Mouse (Mus musculus) hindbrain, embryonic 10.5 days (tissue): Measurements from ENCODE around the gene Colq. TPM values are rescaled to one million over a fixed set of nuclear protein-coding genes. Genes with fewer than 3 reads are reported as not detected.

ENCODE experiments used
- DNase-seq: peaks from one replicate; pipeline ENCODE4 v3.0.0-alpha.2; 2017; ENCODE audit warnings: low spot score
- H3K27ac ChIP-seq: fragments of 300-500 bp; sonication (generic); 2 replicates; pipeline ENCODE4 v1.5.1; 2016; ENCODE audit warnings: mild to moderate bottlenecking, moderate library complexity
- H3K27me3 ChIP-seq: fragments of 300-500 bp; sonication (generic); 2 replicates; pipeline ENCODE4 v1.6.1; 2016; ENCODE audit warnings: mild to moderate bottlenecking; ENCODE audit not compliant: poor library complexity, insufficient read depth, severe bottlenecking
- H3K36me3 ChIP-seq: fragments of 300-500 bp; sonication (generic); 2 replicates; pipeline ENCODE4 v1.6.1; 2016; ENCODE audit warnings: mild to moderate bottlenecking, moderate library complexity
- H3K4me1 ChIP-seq: fragments of 300-500 bp; sonication (generic); replicated peaks from 2 replicates; pipeline ENCODE4 v1.6.1; 2016; ENCODE audit warnings: mild to moderate bottlenecking
- H3K4me3 ChIP-seq: fragments of 300-500 bp; sonication (generic); 2 replicates; pipeline ENCODE4 v1.5.1; 2016; ENCODE audit warnings: mild to moderate bottlenecking, moderate library complexity
- H3K9me3 ChIP-seq: fragments of 300-500 bp; sonication (generic); 2 replicates; pipeline ENCODE4 v1.6.1; 2016; ENCODE audit warnings: mild to moderate bottlenecking, moderate library complexity
- WGBS: fragments of 180-500 bp; shearing (Covaris S2); methylation state at CpG from one replicate; pipeline ENCODE4 v1.1.7; 2016; 5-methylcytosine and 5-hydroxymethylcytosine counted together
- polyA plus RNA-seq: library from polyadenylated mRNA; unstranded; fragments of >200 nt; fragmentation: Nextera tagmentation; extraction: Ambion mirVana; gene quantifications from 2 replicates; pipeline ENCODE4 v1.2.1, GENCODE M21; 2016

Colq gene
- polyA plus RNA-seq, 1 experiment from 2014 or later: 0.05 TPM

- H3K4me1 ChIP-seq: peaks cover 15% of the 10 kb centered on the region
- H3K4me3 ChIP-seq: no peak overlapping the region
- no peak for DNase-seq
- H3K9me3 ChIP-seq: no peaks in the 10 kb centered on the region
- 89% methylated on average over 1 of the region's 1 CpGs for WGBS
- peaks cover 68% of the 10 kb centered on the region for H3K36me3 ChIP-seq
- no peak overlapping the region for H3K27ac ChIP-seq
- no peaks in the 10 kb centered on the region for H3K27me3 ChIP-seq
Observed at GRCm38 (mm10) chr14:31499526-31499925, 91.6 kb downstream of the Colq start.

GRCm38 (mm10) chr14:31496241-31496646, 94.9 kb downstream of the Colq start:
- H3K4me1 ChIP-seq: peaks cover 27% of the 10 kb centered on the region
- H3K36me3 ChIP-seq: peaks cover 57% of the 10 kb centered on the region

GRCm38 (mm10) chr14:31495538-31495937, 95.6 kb downstream of the Colq start:
- no peaks in the 10 kb centered on the region for H3K27me3 ChIP-seq
- DNase-seq: no peak
- H3K4me1 ChIP-seq: peaks cover 27% of the 10 kb centered on the region
- WGBS: 8% methylated on average over 8 of the region's 8 CpGs
- no peaks in the 10 kb centered on the region for H3K9me3 ChIP-seq
- H3K27ac ChIP-seq: peak overlapping the region; percentile 96
- H3K36me3 ChIP-seq: peaks cover 57% of the 10 kb centered on the region
- H3K4me3 ChIP-seq: peak overlapping the region; percentile 76

More at GRCm38 (mm10) chr14:31496241-31496646, 94.9 kb downstream of the Colq start:
- H3K4me3 ChIP-seq: peak overlapping the region; percentile 76
- no peaks in the 10 kb centered on the region for H3K27me3 ChIP-seq
- no peak for DNase-seq
- no peaks in the 10 kb centered on the region for H3K9me3 ChIP-seq
- 68% methylated on average over 7 of the region's 7 CpGs for WGBS
- H3K27ac ChIP-seq: peak overlapping the region; percentile 96; the same call in 1 of the 2 replicates

- under 1% methylated on average over 49 of the region's 49 CpGs for WGBS
- Histone ChIP-seq H3K36me3 (peaks cover 55% of the 10 kb centered on the region), H3K4me3 (peak within 1 kb of the TSS; percentile 76), H3K27me3 (no peaks in the 10 kb centered on the region), H3K9me3 (no peaks in the 10 kb centered on the region), H3K27ac (peak within 1 kb of the TSS; percentile 96), H3K4me1 (peaks cover 27% of the 10 kb centered on the region)
- DNase-seq: peak; percentile 91
Observed at GRCm38 (mm10) chr14:31494975-31495455, 96.1 kb downstream of the Colq start, which contains the start of gene Mettl6. Gene Mettl6, minus strand, starts transcription at chr14:31495040.

- Histone ChIP-seq H3K4me1 (peaks cover 27% of the 10 kb centered on the region), H3K36me3 (peaks cover 55% of the 10 kb centered on the region), H3K9me3 (no peaks in the 10 kb centered on the region), H3K4me3 (peak within 1 kb of the TSS; percentile 76), H3K27ac (peak within 1 kb of the TSS; percentile 96), H3K27me3 (no peaks in the 10 kb centered on the region)
- DNase-seq: no peak
- 1% methylated on average over 37 of the region's 37 CpGs for WGBS
Observed at GRCm38 (mm10) chr14:31494349-31494974, 96.7 kb downstream of the Colq start, which contains the start of gene Eaf1. Gene Eaf1, plus strand, starts transcription at chr14:31494399.

- peak overlapping the region; percentile 96; the same call in 1 of the 2 replicates for H3K27ac ChIP-seq
- peak overlapping the region; percentile 76 for H3K4me3 ChIP-seq
- no peaks in the 10 kb centered on the region for H3K27me3 ChIP-seq
- H3K9me3 ChIP-seq: no peaks in the 10 kb centered on the region
- H3K4me1 ChIP-seq: peaks cover 27% of the 10 kb centered on the region
- WGBS: 54% methylated on average over 9 of the region's 9 CpGs
- no peak for DNase-seq
- peaks cover 55% of the 10 kb centered on the region for H3K36me3 ChIP-seq
Observed at GRCm38 (mm10) chr14:31493901-31494300, 97.2 kb downstream of the Colq start.

- 96% methylated on average over 6 of the region's 6 CpGs for WGBS
Observed at GRCm38 (mm10) chr14:31488055-31488454, 103.1 kb downstream of the Colq start.

GRCm38 (mm10) chr14:31486465-31486864, 104.7 kb downstream of the Colq start:
- H3K27ac ChIP-seq: no peak overlapping the region
- H3K9me3 ChIP-seq: no peaks in the 10 kb centered on the region
- H3K27me3 ChIP-seq: no peaks in the 10 kb centered on the region
- H3K36me3 ChIP-seq: peaks cover 98% of the 10 kb centered on the region
- H3K4me1 ChIP-seq: no peaks in the 10 kb centered on the region
- 86% methylated on average over 4 of the region's 4 CpGs for WGBS
- DNase-seq: no peak
- no peak overlapping the region for H3K4me3 ChIP-seq

More at GRCm38 (mm10) chr14:31488055-31488454, 103.1 kb downstream of the Colq start:
- Histone ChIP-seq H3K9me3 (no peaks in the 10 kb centered on the region), H3K4me3 (no peak overlapping the region), H3K27ac (no peak overlapping the region), H3K36me3 (peaks cover 98% of the 10 kb centered on the region), H3K4me1 (no peaks in the 10 kb centered on the region), H3K27me3 (no peaks in the 10 kb centered on the region)
- no peak for DNase-seq

GRCm38 (mm10) chr14:31482417-31482816, 108.7 kb downstream of the Colq start:
- Histone ChIP-seq H3K27me3 (no peaks in the 10 kb centered on the region), H3K4me3 (no peak overlapping the region), H3K36me3 (peaks cover 96% of the 10 kb centered on the region), H3K4me1 (no peaks in the 10 kb centered on the region), H3K27ac (no peak overlapping the region), H3K9me3 (no peaks in the 10 kb centered on the region)
- no peak for DNase-seq
- 91% methylated on average over 5 of the region's 5 CpGs for WGBS

- H3K27ac ChIP-seq: no peak overlapping the region
- DNase-seq: no peak
- no peaks in the 10 kb centered on the region for H3K27me3 ChIP-seq
- no peaks in the 10 kb centered on the region for H3K4me1 ChIP-seq
- H3K4me3 ChIP-seq: no peak overlapping the region
- 79% methylated on average over 2 of the region's 2 CpGs for WGBS
- H3K36me3 ChIP-seq: peaks cover 6% of the 10 kb centered on the region
- H3K9me3 ChIP-seq: no peaks in the 10 kb centered on the region
Observed at GRCm38 (mm10) chr14:31473297-31473696, 117.8 kb downstream of the Colq start.

Other genes with a start within 250 kb of the Colq start
- gene Sh3bp5, start 155.3 kb downstream of the Colq start, polyA plus RNA-seq: 19.3 and 23.7 TPM in 2 replicates
- 19.3 and 25.1 TPM in 2 replicates for gene Eaf1, start 96.9 kb downstream of the Colq start, polyA plus RNA-seq
- gene Mettl6, start 96.3 kb downstream of the Colq start, polyA plus RNA-seq: 62.3 and 80.7 TPM in 2 replicates
- 0.95 TPM in 1 of 2 replicates, not detected in the other for gene Gm49387, start 49.5 kb upstream of the Colq start, polyA plus RNA-seq
- 14.0 and 14.3 TPM in 2 replicates for gene Btd, start 49.7 kb upstream of the Colq start, polyA plus RNA-seq
- gene Hacl1, start 49.9 kb upstream of the Colq start, polyA plus RNA-seq: 8.2 and 8.8 TPM in 2 replicates
- 7.7 and 9.1 TPM in 2 replicates for gene Ankrd28, start 239.3 kb upstream of the Colq start, polyA plus RNA-seq